Mouse (Mus musculus): Measurements from ENCODE around the gene Nr1d2. TPM values are rescaled to one million over a fixed set of nuclear protein-coding genes. Genes with fewer than 3 reads are reported as not detected.
"Not testable (repeated sequence)": the region's sequence is repeated elsewhere in the genome, so short reads cannot be mapped to it uniquely, and the experiment has no call there.

Gene Nr1d2
- polyA plus RNA-seq, 1 experiment from 2014 or later: 6.5 TPM

- not testable (repeated sequence) for H3K9me3 ChIP-seq; H3K9ac ChIP-seq; ATAC-seq (ENCODE audit: borderline replicate concordance, extremely low read depth, low FRiP score, low TSS enrichment); H3K36me3 ChIP-seq; H3K27ac ChIP-seq; H3K4me2 ChIP-seq; H3K27me3 ChIP-seq; H3K4me3 ChIP-seq; H3K4me1 ChIP-seq
- WGBS: 72% methylated on average over 11 of the region's 11 CpGs
Measured at GRCm38 (mm10) chr14:18226181-18226580, 12.7 kb downstream of the Nr1d2 start.

GRCm38 (mm10) chr14:18225431-18225830, 13.5 kb downstream of the Nr1d2 start:
- H3K36me3 ChIP-seq; H3K9me3 ChIP-seq; ATAC-seq (ENCODE audit: borderline replicate concordance, extremely low read depth, low FRiP score, low TSS enrichment); H3K4me1 ChIP-seq; H3K9ac ChIP-seq; H3K4me3 ChIP-seq; H3K4me2 ChIP-seq; H3K27ac ChIP-seq; H3K27me3 ChIP-seq: not testable (repeated sequence)
- 92% methylated on average over 11 of the region's 11 CpGs for WGBS

- no peak overlapping the region for H3K9ac ChIP-seq
- H3K9me3 ChIP-seq: no peaks in the 10 kb centered on the region
- no peak overlapping the region for H3K27ac ChIP-seq
- no peak for ATAC-seq (ENCODE audit: borderline replicate concordance, extremely low read depth, low FRiP score, low TSS enrichment)
- 86% methylated on average over 6 of the region's 6 CpGs for WGBS
- no peak overlapping the region for H3K4me2 ChIP-seq
- no peaks in the 10 kb centered on the region for H3K27me3 ChIP-seq
- no peaks in the 10 kb centered on the region for H3K4me1 ChIP-seq
- no peaks in the 10 kb centered on the region for H3K36me3 ChIP-seq
- H3K4me3 ChIP-seq: no peak overlapping the region
Measured at GRCm38 (mm10) chr14:18221977-18222376, 16.9 kb downstream of the Nr1d2 start.

- no peak for ATAC-seq (ENCODE audit: borderline replicate concordance, extremely low read depth, low FRiP score, low TSS enrichment)
- WGBS: 56% methylated on average over 1 of the region's 1 CpGs
Measured at GRCm38 (mm10) chr14:18217158-18217557, 21.8 kb downstream of the Nr1d2 start.

GRCm38 (mm10) chr14:18216428-18216827, 22.5 kb downstream of the Nr1d2 start:
- Histone ChIP-seq H3K9me3 (no peaks in the 10 kb centered on the region), H3K9ac (no peak overlapping the region), H3K36me3 (no peaks in the 10 kb centered on the region), H3K4me1 (no peaks in the 10 kb centered on the region), H3K4me3 (no peak overlapping the region), H3K27ac (no peak overlapping the region), H3K27me3 (no peaks in the 10 kb centered on the region), H3K4me2 (no peak overlapping the region)
- no peak for ATAC-seq (ENCODE audit: borderline replicate concordance, extremely low read depth, low FRiP score, low TSS enrichment)
- WGBS: 66% methylated on average over 6 of the region's 6 CpGs

More at GRCm38 (mm10) chr14:18217158-18217557, 21.8 kb downstream of the Nr1d2 start:
- Histone ChIP-seq H3K27ac (no peak overlapping the region), H3K9ac (no peak overlapping the region), H3K9me3 (no peaks in the 10 kb centered on the region), H3K36me3 (no peaks in the 10 kb centered on the region), H3K4me2 (no peak overlapping the region), H3K4me3 (no peak overlapping the region), H3K27me3 (no peaks in the 10 kb centered on the region), H3K4me1 (no peaks in the 10 kb centered on the region)

- WGBS: 85% methylated on average over 3 of the region's 3 CpGs
- Histone ChIP-seq H3K4me3 (no peak overlapping the region), H3K9me3 (no peaks in the 10 kb centered on the region), H3K9ac (no peak overlapping the region), H3K4me2 (no peak overlapping the region), H3K27ac (no peak overlapping the region), H3K36me3 (no peaks in the 10 kb centered on the region), H3K27me3 (no peaks in the 10 kb centered on the region), H3K4me1 (no peaks in the 10 kb centered on the region)
- no peak for ATAC-seq (ENCODE audit: borderline replicate concordance, extremely low read depth, low FRiP score, low TSS enrichment)
Measured at GRCm38 (mm10) chr14:18210795-18211194, 28.1 kb downstream of the Nr1d2 start.

GRCm38 (mm10) chr14:18204315-18204714, 34.6 kb downstream of the Nr1d2 start:
- H3K9me3 ChIP-seq; H3K9ac ChIP-seq; H3K4me2 ChIP-seq; H3K27ac ChIP-seq; H3K4me3 ChIP-seq; H3K27me3 ChIP-seq; H3K4me1 ChIP-seq; ATAC-seq (ENCODE audit: borderline replicate concordance, extremely low read depth, low FRiP score, low TSS enrichment); H3K36me3 ChIP-seq: not testable (repeated sequence)
- WGBS: 82% methylated on average over 1 of the region's 1 CpGs

- no peak overlapping the region for H3K9ac ChIP-seq
- H3K27me3 ChIP-seq: no peaks in the 10 kb centered on the region
- no peak overlapping the region for H3K4me3 ChIP-seq
- no peaks in the 10 kb centered on the region for H3K9me3 ChIP-seq
- no peaks in the 10 kb centered on the region for H3K36me3 ChIP-seq
- H3K4me2 ChIP-seq: no peak overlapping the region
- no peak overlapping the region for H3K27ac ChIP-seq
- no peaks in the 10 kb centered on the region for H3K4me1 ChIP-seq
- no peak for ATAC-seq (ENCODE audit: borderline replicate concordance, extremely low read depth, low FRiP score, low TSS enrichment)
- 92% methylated on average over 5 of the region's 5 CpGs for WGBS
Measured at GRCm38 (mm10) chr14:18201413-18201812, 37.5 kb downstream of the Nr1d2 start.

- Histone ChIP-seq H3K9ac (no peak overlapping the region), H3K4me1 (no peaks in the 10 kb centered on the region), H3K4me3 (no peak overlapping the region), H3K36me3 (no peaks in the 10 kb centered on the region), H3K27me3 (no peaks in the 10 kb centered on the region), H3K27ac (no peak overlapping the region), H3K4me2 (no peak overlapping the region), H3K9me3 (no peaks in the 10 kb centered on the region)
- WGBS: 39% methylated on average over 9 of the region's 9 CpGs
- ATAC-seq (ENCODE audit: borderline replicate concordance, extremely low read depth, low FRiP score, low TSS enrichment): no peak
Measured at GRCm38 (mm10) chr14:18186883-18187417, 52.0 kb downstream of the Nr1d2 start.

- not testable (repeated sequence) for H3K27ac ChIP-seq; H3K4me1 ChIP-seq; H3K36me3 ChIP-seq; H3K9me3 ChIP-seq; ATAC-seq (ENCODE audit: borderline replicate concordance, extremely low read depth, low FRiP score, low TSS enrichment); H3K4me2 ChIP-seq; H3K27me3 ChIP-seq; H3K9ac ChIP-seq; H3K4me3 ChIP-seq
- WGBS: 81% methylated on average over 2 of the region's 2 CpGs
Measured at GRCm38 (mm10) chr14:18177531-18177930, 61.4 kb downstream of the Nr1d2 start.

- ATAC-seq (ENCODE audit: borderline replicate concordance, extremely low read depth, low FRiP score, low TSS enrichment): no peak
- 80% methylated on average over 3 of the region's 3 CpGs for WGBS
Measured at GRCm38 (mm10) chr14:18167597-18167996, 71.3 kb downstream of the Nr1d2 start.

GRCm38 (mm10) chr14:18167041-18167440, 71.9 kb downstream of the Nr1d2 start:
- no peak overlapping the region for H3K4me3 ChIP-seq
- no peak for ATAC-seq (ENCODE audit: borderline replicate concordance, extremely low read depth, low FRiP score, low TSS enrichment)
- no peaks in the 10 kb centered on the region for H3K9me3 ChIP-seq
- no peaks in the 10 kb centered on the region for H3K36me3 ChIP-seq
- H3K27me3 ChIP-seq: no peaks in the 10 kb centered on the region
- no peaks in the 10 kb centered on the region for H3K4me1 ChIP-seq
- no peak overlapping the region for H3K4me2 ChIP-seq
- no peak overlapping the region for H3K9ac ChIP-seq
- H3K27ac ChIP-seq: no peak overlapping the region

More at GRCm38 (mm10) chr14:18167597-18167996, 71.3 kb downstream of the Nr1d2 start:
- Histone ChIP-seq H3K36me3 (no peaks in the 10 kb centered on the region), H3K27me3 (no peaks in the 10 kb centered on the region), H3K9ac (no peak overlapping the region), H3K27ac (no peak overlapping the region), H3K4me1 (no peaks in the 10 kb centered on the region), H3K4me3 (no peak overlapping the region), H3K9me3 (no peaks in the 10 kb centered on the region), H3K4me2 (no peak overlapping the region)

Data from lung, embryonic 15.5 days (tissue).